Mouse (Mus musculus) C2C12 (cell line): ENCODE measurements at regions not wholly inside any gene's neighbourhood (a gene's known extent, or its start where the extent isn't known, plus 50 kb on each side); places are given as distances from the start of the nearest gene placed in this dataset.

ENCODE experiments used
- CEBPB ChIP-seq: IDR thresholded peaks from one replicate; pipeline ENCODE4 v1.6.1; 2011; ENCODE audit warnings: low read depth, mild to moderate bottlenecking, control low read depth, moderate library complexity
- CTCF ChIP-seq: IDR thresholded peaks from one replicate; pipeline ENCODE4 v1.5.1; 2011; ENCODE audit not compliant: control insufficient read depth, insufficient read depth, insufficient read length
- MAX ChIP-seq: IDR thresholded peaks from one replicate; pipeline ENCODE4 v1.6.1; 2011; ENCODE audit warnings: mild to moderate bottlenecking, control low read depth
- MYOD1 ChIP-seq: IDR thresholded peaks from one replicate; pipeline ENCODE4 v1.6.1; 2011; ENCODE audit warnings: low read depth; ENCODE audit not compliant: control insufficient read depth, insufficient read length
- MYOG ChIP-seq: IDR thresholded peaks from one replicate; pipeline ENCODE4 v1.6.1; 2011; ENCODE audit not compliant: control insufficient read depth, insufficient read length; ENCODE audit errors: extremely low read depth
- USF1 ChIP-seq: IDR thresholded peaks from one replicate; pipeline ENCODE4 v1.6.1; 2011; ENCODE audit warnings: low read depth, mild to moderate bottlenecking, control low read depth, moderate library complexity

DNA sequence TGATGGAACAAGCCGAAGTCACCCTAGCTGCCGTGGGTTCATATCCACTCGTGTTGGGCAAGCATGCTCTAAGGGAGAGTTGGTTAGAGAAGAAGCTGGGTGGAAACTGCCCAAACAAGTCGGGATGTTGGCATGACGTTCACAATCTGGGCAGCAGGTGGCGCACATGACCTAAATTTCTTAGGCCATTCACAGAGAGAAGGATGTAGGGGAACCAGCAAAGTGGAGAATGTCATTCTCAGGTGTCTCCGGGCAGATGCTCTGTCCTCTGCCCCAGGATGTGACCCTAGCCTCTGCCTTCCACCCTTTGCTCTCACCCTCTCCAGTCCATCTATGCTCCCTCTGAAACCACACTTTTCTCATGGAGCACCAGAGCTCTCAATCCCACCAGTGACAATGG lies 63.7 kb upstream of the Arntl start:
- TF ChIP-seq CTCF = peak; percentile 19
- no peak for TF ChIP-seq CEBPB
- TF ChIP-seq MYOD1 = no peak
- TF ChIP-seq USF1 = no peak
- TF ChIP-seq MAX = no peak
- no peak for TF ChIP-seq MYOG
